Mouse (Mus musculus) regulatory T cell (primary cell): ENCODE data around the gene Tenm4.

Experiments used
- in situ Hi-C: fragments of 300-600 bp; cut with MboI, MseI; formaldehyde crosslinking; loops from one replicate; pipeline ENCODE4 v1.15.1; 2025; ENCODE audit warnings: high pct_unique_total_duplicates

The Tenm4 gene

GRCm38 (mm10) chr7:96768718-96769117 lies 597.7 kb downstream of the Tenm4 start:
- in situ Hi-C loops, result no loop called here

GRCm38 (mm10) chr7:96769784-96770183 lies 598.7 kb downstream of the Tenm4 start:
- in situ Hi-C loops, result loop anchor here (5.0 kb wide), 1 partner anchor 143 kb away; no protein-coding TSS in a partner anchor

- in situ Hi-C loops, result loop anchor here (5.0 kb wide), 1 partner anchor 139 kb away; no protein-coding TSS in a partner anchor
Measured at GRCm38 (mm10) chr7:96772966-96773365, 601.9 kb downstream of the Tenm4 start.

- in situ Hi-C loops, result loop anchor here (5.0 kb wide), 1 partner anchor 139 kb away; no protein-coding TSS in a partner anchor
Measured at GRCm38 (mm10) chr7:96773585-96774225, 602.7 kb downstream of the Tenm4 start.

GRCm38 (mm10) chr7:96775080-96775486 lies 604.0 kb downstream of the Tenm4 start:
- in situ Hi-C loops, result no loop called here

GRCm38 (mm10) chr7:96777938-96778600 lies 607.0 kb downstream of the Tenm4 start:
- in situ Hi-C loops, result no loop called here

- in situ Hi-C loops, result no loop called here
Measured at GRCm38 (mm10) chr7:96778601-96778969, 607.5 kb downstream of the Tenm4 start.

- in situ Hi-C loops, result no loop called here
Measured at GRCm38 (mm10) chr7:96780556-96780955, 609.5 kb downstream of the Tenm4 start.

- in situ Hi-C loops, result no loop called here
Measured at GRCm38 (mm10) chr7:96781068-96781467, 610.0 kb downstream of the Tenm4 start.

- in situ Hi-C loops, result no loop called here
Measured at GRCm38 (mm10) chr7:96782686-96783085, 611.6 kb downstream of the Tenm4 start.

GRCm38 (mm10) chr7:96785808-96786207 lies 614.8 kb downstream of the Tenm4 start:
- in situ Hi-C loops, result no loop called here

GRCm38 (mm10) chr7:96786262-96787044 lies 615.4 kb downstream of the Tenm4 start:
- in situ Hi-C loops, result no loop called here

- in situ Hi-C loops, result no loop called here
Measured at GRCm38 (mm10) chr7:96788135-96788534, 617.1 kb downstream of the Tenm4 start.

- in situ Hi-C loops, result no loop called here
Measured at GRCm38 (mm10) chr7:96790326-96790725, 619.3 kb downstream of the Tenm4 start.

GRCm38 (mm10) chr7:96792456-96793229 lies 621.6 kb downstream of the Tenm4 start:
- in situ Hi-C loops, result no loop called here

GRCm38 (mm10) chr7:96796033-96796741 lies 625.1 kb downstream of the Tenm4 start:
- in situ Hi-C loops, result no loop called here

GRCm38 (mm10) chr7:96796788-96797485 lies 625.9 kb downstream of the Tenm4 start:
- in situ Hi-C loops, result no loop called here

GRCm38 (mm10) chr7:96797716-96798332 lies 626.8 kb downstream of the Tenm4 start:
- in situ Hi-C loops, result no loop called here

- in situ Hi-C loops, result no loop called here
Measured at GRCm38 (mm10) chr7:96799816-96800215, 628.8 kb downstream of the Tenm4 start.

GRCm38 (mm10) chr7:96801368-96801767 lies 630.3 kb downstream of the Tenm4 start:
- in situ Hi-C loops, result no loop called here
